Mouse (Mus musculus) urinary bladder, postnatal 36 days (tissue): ENCODE measurements at regions not wholly inside any gene's neighbourhood (a gene's known extent, or its start where the extent isn't known, plus 50 kb on each side); places are given as distances from the start of the nearest gene placed in this dataset.
A peak's percentile ranks its signal among the peaks of the same experiment; 100 is the strongest.

Experiments
- DNase-seq, 2 experiments: peaks; one replicate each; pipeline ENCODE4 v3.0.0; 2022; ENCODE audit warnings: low spot score in 2 of 2, mixed read lengths in 1 of 2

DNA sequence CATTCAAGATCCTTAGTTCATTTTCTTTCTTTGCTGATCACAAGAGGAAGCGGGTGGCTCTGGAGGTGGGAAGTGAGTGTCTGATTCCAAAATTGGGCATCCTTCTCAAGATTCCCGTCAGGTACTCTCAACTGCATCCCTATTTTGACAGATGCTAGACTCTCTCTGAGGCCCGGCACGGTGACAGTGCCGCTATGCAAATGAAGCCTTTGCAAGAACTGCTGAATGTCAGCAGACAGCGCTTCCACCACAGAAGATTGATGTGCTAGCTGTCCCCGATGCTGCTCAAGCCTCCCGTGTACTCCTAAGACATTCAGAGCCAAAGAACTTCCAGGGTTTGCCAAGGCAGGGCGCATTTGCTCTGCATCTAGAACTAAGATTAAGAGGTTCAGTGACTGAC lies 50.9 kb upstream of the Cpne4 start:
- no peak for DNase-seq

DNA sequence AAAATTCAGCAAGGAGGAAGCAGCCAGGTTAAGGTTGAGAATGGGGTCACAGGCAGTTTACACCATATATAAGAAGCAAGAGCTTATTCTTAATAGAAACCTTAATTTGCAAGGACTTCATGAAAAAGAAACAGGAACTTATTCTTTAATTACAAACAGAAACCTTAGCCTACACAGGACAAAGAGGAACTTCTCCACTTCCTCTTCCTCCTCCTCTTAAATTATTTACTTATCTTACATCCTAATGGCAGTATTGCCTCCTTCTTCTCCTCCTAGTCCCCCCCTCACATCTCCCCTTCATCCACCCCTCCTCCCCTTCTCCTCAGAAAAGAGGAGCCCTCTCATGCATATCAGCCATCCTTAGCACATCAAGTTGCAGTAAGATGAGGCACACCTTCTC lies 56.4 kb upstream of the Cpne4 start:
- no peak for DNase-seq

DNA sequence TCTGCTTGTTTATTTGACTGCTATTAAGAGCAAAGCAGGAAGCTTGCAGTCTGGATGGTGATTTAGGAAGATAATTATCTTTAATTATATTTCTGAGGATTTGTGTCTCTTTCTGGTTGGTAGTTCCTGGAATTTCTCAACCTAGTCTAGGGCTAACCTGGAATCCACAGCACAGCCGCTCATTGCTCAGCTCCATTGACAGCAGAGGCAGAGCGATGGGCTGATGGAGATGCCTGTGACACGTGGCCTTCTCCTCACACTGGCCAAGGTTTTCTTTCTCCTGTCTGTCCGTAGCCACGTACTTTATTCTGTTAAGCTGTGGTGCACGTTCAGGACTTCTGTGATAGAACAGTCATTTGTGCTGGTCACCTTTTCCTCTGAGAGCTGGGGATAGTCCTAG lies 57.7 kb upstream of the Cpne4 start:
- DNase-seq, result no peak

DNA sequence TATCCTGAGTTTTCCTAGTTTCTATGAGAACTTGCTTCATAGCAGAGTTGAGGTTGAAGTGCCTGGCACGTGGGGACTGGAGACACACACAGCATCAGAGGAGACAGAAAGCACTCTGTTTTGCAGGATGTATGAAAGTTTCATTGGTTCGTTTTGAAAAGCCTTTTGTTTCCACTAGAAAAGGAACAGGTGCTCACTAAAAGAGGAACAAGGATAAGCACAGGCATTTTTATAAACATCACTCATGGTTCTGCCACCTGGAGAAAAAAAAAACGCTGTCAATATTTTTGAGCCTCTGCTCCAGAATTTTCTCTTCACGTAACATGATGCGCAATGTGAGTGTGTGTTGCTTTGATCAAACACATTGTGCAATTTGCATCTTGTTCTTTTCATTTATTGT lies 64.6 kb upstream of the Cpne4 start:
- no peak for DNase-seq

DNA sequence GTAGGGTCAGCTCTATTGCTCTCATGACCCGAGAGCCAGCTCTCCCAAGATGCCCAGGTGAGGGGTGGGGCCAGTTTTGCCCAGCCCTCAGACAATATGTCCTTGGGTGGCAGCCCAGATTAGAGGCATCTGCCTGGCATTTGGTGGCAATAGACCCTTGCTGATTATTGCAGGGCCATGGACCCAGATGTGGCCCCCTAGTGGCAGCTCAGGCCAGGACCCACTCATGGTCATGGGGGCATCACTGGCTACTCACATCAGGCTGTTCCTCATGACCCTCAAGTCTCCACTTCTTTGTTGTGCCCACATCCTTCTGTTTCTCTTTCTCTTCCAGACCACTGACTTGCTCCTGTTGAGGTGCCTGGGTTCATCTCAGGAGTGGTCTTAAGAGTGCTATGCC lies 66.4 kb upstream of the Cpne4 start:
- DNase-seq, result no peak

DNA sequence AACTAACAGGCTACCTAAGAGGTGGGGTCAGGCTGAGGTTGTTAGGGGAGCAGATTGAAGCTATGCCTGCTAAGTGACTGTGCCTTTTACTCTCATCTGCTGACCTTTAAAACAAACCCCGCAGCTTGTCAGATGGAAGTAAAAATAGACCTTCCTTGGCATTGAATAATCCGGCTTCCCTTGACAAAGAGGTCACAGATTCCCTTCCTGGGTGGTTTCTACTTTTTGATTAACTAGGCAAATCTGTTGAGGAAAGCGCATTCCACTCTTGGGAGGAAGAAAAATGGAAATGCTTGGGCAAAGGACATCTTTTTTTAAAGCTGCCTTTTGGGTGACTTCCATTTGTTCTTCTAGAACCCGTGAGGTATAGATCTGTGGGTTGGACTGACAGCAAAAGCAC lies 72.3 kb upstream of the Cpne4 start:
- no peak for DNase-seq

DNA sequence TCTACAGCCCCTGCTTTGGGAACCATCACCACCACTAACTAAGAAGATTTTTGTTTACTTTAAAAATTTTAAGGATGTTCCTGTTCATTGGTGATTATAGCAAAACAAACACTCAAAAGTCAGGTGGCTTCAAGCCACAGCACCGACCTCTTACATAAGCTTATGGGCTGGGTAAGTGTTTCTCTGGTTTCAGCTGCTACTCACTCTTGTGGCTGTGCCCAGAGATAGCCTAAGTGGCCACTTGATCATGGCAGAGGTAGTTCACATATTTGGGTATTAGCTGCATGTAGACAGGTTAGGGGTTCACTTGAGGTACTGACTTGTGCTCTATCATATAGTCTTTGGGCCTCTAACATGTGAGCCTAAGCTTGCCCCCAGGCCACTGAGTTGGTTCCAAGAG lies 79.8 kb upstream of the Cpne4 start:
- no peak for DNase-seq

DNA sequence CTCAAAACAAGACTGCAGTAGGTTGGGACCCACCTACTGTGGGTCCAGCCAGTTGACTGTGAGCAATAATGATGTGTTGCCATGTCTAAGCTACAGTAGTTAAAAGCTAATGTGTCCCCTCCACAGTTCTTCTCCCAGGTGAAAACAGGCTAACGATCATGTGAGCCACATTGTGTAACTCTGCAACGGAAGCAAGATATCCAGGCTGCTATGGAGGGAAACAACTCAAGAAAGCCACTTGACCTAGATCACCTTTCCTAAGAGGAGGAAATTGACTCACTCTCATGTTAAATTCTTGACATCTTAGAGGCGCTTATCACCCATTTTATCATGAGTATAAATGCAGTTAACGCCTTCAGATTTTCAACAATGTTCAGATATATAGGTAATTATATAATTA lies 83.4 kb upstream of the Cpne4 start:
- DNase-seq, result no peak

DNA sequence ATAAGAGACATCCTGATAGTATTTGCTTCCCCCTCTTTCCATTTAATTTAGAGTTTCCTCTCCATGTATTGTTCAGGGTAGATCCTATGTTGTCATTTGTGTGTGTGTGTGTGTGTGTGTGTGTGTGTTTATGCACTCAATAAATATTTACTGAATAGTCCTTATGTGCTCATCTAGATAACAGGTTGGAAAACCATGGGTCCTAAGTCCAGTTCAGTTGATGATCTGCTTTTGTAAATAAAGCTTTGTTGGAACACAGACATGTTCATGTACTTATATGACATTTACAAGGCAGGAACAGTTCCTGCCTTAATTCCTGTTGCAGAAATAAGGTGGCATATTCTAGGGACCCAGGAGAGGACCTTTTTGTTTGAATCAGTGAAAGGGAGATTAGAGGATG lies 87.0 kb upstream of the Cpne4 start:
- DNase-seq, result no peak

DNA sequence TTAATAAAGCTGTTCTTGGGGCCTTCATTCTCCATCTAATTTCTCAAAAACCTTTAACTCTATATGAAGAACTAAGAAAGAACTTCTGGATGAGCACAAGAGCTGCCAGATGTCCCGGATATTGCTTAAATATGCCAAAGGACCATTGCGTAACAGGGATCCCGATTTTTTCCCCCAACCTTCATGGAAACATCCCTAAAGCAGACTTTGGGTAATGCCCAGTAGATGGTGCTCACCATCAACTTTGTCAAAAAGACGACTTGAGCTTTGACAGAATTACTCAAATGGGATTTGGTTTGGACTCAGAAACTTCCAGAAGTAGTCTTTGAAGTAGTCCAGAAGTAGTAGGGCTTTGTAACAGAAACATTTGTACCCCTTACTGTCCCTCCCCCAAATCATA lies 89.5 kb upstream of the Cpne4 start:
- DNase-seq, result no peak

DNA sequence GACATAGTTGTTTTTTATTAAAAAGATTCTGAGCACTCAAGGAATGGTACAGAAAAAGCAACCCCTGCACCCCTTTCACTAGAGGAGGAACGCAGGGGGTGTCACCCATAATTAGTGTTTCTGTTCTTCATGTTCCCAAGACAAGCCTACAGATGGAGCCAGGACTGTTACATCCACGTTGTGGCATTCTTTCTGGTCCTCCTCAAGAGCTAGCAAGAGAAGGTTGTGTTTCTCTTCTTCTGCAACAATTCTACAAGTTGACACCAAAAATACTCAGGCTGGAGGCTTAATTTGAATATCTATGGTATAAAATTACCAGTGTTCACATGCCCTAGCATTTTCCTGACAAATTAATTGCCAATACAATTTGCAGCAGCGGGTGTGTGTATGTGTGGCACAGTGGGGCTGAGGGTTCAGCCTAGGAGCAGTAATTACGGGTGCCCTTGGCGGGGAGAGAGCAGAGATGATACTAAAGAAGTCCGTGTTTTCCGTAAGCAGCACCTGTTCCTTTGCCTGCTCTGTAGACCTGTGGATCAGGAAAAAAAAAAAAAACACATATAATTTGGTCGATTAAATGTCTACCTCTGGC lies 98.4 kb upstream of the Cpne4 start:
- no peak for DNase-seq

DNA sequence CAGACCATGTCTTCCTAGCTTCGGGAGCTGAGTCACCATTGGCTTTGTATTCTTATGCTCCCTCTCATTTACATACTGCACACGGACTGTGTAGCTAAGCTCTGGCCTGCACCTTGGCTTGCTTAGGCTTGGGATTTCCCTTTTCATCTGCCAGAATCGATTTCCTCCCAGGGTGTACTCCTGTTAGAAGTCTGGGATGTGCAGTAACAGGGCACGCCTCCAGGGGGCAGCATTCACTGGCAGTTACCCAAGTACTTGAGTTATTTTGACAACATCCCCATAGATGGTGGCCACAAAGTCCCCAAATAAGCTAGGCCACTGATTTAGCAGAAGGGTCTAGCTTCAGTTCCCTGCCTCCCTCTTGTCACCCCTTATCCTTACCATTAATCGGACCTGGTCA lies 102.2 kb upstream of the Cpne4 start:
- DNase-seq, result peak; percentile 2 to 21

DNA sequence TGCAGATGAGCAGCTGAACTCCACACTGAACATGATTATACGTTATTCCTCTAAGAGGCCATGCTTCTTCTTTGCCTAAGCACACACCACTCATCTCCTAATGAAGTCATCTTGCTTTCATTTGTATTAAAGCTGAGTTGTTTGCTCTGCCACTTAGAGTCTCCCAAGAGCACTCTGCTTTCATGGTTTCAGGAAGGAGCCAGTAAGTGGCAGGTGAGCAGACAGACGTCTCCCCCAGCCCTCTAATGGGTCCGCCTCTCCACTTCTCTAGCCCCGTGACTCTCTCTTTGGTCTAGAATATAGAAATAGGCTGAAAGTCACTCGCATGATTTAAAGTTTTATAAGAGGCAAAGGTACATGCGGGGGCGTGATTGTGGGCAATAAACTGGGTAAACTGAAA lies 103.8 kb upstream of the Cpne4 start:
- DNase-seq, result no peak

DNA sequence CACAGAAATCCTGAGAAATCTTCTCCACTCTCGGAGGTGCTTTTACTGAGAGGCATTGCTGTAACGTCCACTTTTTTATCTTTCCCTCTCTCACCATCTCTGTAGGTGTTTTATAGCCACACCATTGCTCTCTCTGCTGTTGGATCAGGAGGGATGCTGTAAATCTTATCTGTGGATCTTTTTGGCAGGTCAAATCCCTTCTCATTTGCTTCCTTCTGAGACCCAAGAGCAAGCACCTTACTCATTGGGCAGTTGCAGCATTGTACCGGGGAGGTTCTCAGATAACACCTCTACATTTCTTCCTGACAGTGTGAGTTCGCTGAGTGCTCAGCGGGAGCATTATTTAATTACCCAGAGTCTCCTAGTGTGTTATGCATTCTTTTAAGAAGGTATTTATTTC lies 75.5 kb upstream of the Acpp start:
- no peak for DNase-seq

DNA sequence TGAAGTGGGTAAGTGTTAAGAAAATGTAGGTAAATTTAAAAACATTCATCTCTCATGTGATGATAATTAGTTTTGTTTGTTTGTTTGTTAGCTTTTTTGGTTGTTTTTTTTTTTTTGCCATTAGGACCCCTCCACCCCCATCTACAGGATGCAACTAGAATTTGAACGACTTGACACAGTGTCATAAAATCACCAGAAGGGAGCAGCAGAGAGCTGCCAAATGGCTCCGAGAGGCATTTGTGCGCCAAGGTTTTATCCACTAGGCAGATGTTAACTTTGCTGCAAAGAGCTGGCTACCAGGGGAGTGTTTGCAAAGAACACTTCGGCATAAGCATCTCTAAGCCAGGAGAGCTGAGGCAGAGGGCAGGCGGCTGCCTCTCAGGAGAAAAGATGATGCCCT lies 72.7 kb upstream of the Acpp start:
- DNase-seq, result peak in 1 of 2 experiments; percentile 9

DNA sequence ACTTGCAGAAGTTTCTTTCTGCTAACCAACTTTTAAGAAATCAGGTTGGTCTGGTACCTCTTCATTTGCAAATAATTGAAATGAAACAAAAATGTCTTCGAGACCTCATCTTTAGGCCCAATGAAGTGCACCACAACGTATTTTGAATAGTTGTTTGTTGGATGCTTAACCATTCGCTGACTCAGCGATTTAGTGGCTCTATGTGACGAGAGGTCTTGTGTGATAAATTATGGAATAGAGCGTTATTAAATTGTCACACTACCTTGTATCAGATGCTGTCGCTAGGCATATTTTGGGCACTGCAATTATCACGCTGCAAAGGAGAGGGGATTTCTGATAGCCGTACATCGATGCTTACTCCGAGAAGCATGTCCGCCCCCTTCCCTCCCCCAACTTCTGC lies 71.8 kb upstream of the Acpp start:
- no peak for DNase-seq

DNA sequence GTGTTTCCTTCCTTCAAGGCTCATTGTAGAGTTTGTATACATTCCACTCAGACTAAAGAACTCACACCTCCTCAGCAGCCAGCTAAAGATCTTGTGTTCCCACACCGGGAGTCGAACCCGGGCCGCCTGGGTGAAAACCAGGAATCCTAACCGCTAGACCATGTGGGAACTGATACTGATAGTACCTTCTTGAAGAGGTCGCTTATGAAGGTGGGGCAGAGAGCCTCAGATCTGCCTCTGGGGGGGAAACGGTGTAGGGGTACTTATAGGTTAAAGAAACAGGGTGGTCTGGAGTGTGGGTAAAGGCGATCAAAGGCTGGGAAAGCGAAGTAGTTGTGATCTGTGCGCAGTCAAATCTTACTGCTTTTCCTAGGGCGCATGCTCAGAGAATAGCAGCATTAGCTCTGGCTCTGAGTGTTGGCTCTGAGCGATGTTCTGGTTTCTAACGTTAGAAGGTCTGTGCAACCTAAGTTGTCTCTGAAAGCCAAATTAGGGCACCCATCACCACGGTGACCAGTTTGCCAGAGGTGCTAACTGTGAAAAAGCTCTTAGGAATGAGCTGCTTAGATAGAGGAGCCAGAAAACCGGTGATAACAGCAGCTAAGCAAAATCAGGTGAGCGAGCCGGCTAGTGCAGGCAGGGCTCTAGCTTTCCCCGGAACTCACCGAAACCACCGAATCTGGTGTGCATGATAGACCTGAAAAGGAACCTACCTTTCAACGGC lies 71.2 kb upstream of the Acpp start:
- peak in 1 of 2 experiments; percentile 13 for DNase-seq

DNA sequence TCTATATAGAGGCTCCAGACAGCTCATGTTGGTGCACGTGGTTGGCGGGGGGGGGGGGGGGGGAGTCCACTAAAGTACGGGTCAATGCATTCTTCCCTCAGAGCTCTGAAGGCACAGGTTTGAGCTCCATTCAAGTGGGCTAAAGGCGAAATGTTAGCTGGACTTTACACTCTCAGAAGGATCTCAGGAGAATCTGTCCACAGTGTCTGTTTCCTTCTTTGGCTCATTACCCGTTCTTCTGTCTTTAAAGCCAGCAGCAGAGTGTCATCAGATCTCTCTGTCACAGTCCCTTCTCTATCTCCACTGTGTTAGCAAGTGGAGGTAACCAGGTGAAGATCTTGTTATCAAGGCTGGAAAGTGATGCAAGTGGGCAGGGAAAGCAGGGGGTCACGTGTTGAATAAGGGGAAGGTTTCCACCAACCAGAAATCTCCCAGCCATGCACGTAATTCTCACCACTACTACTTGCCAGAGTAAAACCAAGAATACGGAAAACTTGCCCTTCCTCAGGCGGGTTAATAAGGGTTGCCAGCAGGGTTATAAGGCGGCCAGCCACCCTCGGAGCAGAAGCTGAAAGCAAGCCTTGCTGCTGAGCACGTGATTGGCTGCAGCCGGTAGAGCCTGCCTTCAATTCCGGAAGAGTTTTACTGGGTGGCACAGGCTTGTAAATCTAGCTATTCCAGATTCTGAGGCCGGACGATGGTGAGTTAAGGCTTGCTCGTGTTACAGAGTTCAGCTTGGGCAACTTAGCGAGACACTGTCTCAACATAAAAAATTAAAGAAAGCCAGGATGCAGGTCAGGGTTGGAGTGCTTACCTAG lies 70.2 kb upstream of the Acpp start:
- DNase-seq, result peak; percentile 41 to 60

DNA sequence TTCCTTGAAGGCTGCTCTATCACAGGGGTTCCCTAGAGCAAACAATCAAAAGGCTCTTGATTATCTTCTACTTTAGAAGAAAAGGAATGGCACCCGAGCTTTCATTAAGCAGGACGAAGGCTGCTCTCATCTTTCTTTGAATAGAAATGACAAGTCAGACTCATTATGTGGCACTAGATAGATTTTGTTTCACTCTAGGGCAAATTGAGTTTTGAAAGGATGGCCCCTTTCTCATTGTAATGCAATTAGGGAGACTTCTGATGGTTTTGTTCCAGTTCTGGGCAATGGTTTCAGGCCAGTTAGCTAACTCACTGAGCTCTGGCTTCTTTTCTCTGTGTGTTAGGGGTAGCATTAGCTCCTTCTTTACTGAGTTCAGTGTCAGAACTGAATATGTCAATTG lies 69.5 kb upstream of the Acpp start:
- DNase-seq, result no peak

DNA sequence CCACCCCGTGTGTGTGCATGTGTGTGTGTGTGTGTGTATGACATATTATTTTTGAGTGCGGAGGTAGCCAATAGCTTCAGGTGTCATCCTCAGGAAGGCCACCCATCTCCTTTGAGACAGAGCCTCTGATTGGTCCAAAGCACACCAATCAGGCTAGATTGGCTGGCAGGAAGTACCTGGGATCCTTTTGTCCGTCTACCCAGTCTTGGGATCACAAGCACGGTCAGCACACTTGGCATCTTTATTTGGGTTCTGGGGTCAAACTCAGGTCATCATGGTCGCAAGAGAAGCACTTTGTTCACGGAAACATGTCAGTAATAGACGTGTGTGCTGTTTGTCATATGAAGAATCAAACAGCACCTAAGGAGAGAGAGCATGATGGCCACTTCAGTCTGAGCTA lies 68.9 kb upstream of the Acpp start:
- DNase-seq, result no peak

DNA sequence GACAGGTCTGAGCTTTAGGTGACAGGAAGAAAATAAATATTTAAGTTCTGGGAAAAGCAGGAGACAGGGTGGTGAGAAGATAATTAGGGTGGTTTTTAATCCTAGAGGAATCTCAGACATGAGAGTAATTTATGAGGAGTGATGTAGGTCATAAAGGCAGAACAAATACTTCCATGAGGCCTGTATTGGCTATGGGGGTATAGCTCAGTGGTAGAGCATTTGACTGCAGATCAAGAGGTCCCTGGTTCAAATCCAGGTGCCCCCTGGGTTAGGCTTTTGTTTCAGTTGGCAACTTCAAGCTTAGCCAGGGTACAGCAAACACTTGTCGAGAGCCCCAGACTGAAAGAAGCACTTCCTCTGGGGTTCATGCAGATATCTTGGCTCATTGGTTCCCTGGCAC lies 66.3 kb upstream of the Acpp start:
- DNase-seq, result no peak

DNA sequence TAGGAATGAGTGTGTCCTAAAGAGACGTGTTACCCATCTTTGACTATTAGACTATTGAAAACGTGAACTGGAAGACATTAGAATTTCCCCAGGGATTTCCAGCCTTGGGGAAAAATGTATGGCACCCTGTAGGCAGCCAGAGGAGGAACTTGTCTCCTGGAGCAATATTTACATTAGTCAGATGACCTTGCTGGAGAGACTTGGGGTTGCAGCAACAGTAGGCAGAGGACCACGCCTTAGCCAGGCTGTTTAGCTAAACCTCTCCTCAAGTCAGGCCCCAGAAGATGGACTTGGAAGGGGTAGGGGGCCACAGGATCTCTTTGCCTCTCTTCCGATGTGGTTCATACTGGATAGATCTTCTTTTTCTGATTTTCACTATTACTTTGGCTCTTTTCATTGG lies 64.1 kb upstream of the Acpp start:
- DNase-seq, result no peak

DNA sequence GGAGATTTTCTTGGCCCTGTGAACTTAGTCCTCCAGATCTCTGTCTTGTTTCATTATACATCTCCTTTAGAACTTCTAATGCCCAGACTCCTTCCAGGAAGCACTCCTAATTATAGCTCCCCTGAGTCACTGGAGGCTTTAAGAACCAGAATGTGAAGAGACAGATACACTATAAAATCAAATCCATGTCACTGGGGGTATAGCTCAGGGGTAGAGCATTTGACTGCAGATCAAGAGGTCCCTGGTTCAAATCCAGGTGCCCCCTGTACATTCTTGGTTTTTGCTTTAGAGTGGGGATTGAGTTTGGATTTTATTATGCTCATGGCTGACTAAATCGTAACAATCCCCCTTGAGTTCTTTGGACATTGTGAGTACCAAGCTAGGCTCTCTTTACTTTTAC lies 62.4 kb upstream of the Acpp start:
- no peak for DNase-seq
